Mouse (Mus musculus) stomach, postnatal 0 days (tissue): ENCODE data around the gene Rnf227. TPM values are rescaled to one million over a fixed set of nuclear protein-coding genes. Genes with fewer than 3 reads are reported as not detected.

Source experiments
- ATAC-seq: fragments of 200-750 bp; cut with Nextera tagmentation; 2 replicates; pipeline ENCODE4 v1.8.0; 2017; ENCODE audit not compliant: low FRiP score, low TSS enrichment
- DNase-seq: peaks from one replicate; pipeline ENCODE4 v3.0.0-alpha.2; 2016; ENCODE audit warnings: low spot score
- H3K27ac ChIP-seq: fragments of 300-500 bp; sonication (generic); replicated peaks from 2 replicates; pipeline ENCODE4 v1.5.1; 2014; ENCODE audit warnings: mild to moderate bottlenecking, control low read depth
- H3K27me3 ChIP-seq: fragments of 300-500 bp; sonication (generic); 2 replicates; pipeline ENCODE4 v1.6.1; 2014; ENCODE audit warnings: low read length; ENCODE audit not compliant: control insufficient read depth, insufficient read depth
- H3K36me3 ChIP-seq: fragments of 300-500 bp; sonication (generic); 2 replicates; pipeline ENCODE4 v1.6.1; 2014; ENCODE audit warnings: low read length, mixed read lengths; ENCODE audit not compliant: control insufficient read depth, insufficient read depth
- H3K4me1 ChIP-seq: fragments of 300-500 bp; sonication (generic); replicated peaks from 2 replicates; pipeline ENCODE4 v1.6.1; 2014; ENCODE audit warnings: antibody characterized with exemption; ENCODE audit not compliant: control insufficient read depth, insufficient read depth
- H3K4me2 ChIP-seq: fragments of 300-500 bp; sonication (generic); replicated peaks from 2 replicates; pipeline ENCODE4 v1.6.1; 2014; ENCODE audit warnings: low read depth, mild to moderate bottlenecking, control low read depth, moderate library complexity
- H3K4me3 ChIP-seq: fragments of 300-500 bp; sonication (generic); 2 replicates; pipeline ENCODE4 v1.5.1; 2014; ENCODE audit warnings: low read depth, low read length, control low read depth
- H3K9ac ChIP-seq: fragments of 300-500 bp; sonication (generic); 2 replicates; pipeline ENCODE4 v1.6.1; 2014; ENCODE audit warnings: mild to moderate bottlenecking, low read length, control low read depth, mixed read lengths
- H3K9me3 ChIP-seq: fragments of 300-500 bp; sonication (generic); 2 replicates; pipeline ENCODE4 v1.6.1; 2016; ENCODE audit warnings: low read length; ENCODE audit not compliant: control insufficient read depth
- CTCF ChIP-seq: IDR thresholded peaks from 2 replicates; pipeline ENCODE4 v1.5.1; 2016; ENCODE audit warnings: antibody characterized with exemption, low read depth, mild to moderate bottlenecking, moderate library complexity
- EP300 ChIP-seq: optimal IDR thresholded peaks from 2 replicates; pipeline ENCODE3; 2016; ENCODE audit warnings: antibody characterized with exemption
- WGBS: fragments of 180-500 bp; shearing (Covaris S2); extraction: QIAGEN DNeasy Blood & Tissue Kit; methylation state at CpG from one replicate; pipeline ENCODE4 v1.1.7; 2014; 5-methylcytosine and 5-hydroxymethylcytosine counted together
- polyA plus RNA-seq: library from polyadenylated mRNA; unstranded; fragments of >200 nt; fragmentation: Nextera tagmentation; extraction: Ambion mirVana; gene quantifications from 2 replicates; pipeline ENCODE4 v1.2.1, GENCODE M21; 2015

Rnf227 gene
- polyA plus RNA-seq, 1 experiment from 2014 or later: 49.4 TPM

DNA sequence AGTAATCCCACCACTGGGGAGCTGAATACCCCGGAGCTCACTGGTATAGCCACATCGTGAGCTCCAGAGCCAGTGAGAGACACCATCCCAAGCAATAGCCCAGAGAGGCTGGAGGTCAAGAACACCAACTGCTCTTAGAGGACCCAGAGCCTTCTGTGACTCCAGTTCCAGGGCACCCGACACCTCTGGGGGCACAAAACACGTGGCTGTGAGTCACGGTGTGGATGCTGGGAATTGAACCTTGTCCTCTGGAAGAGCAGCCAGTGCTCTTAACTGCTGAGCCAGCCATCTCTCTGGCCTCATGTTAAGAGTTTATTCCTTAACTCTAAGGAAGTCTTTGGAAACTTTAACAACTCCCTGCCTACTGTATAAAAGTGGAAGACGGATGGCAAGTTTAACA is 44.7 kb downstream of the Rnf227 start:
- DNase-seq (no peak), ATAC-seq (no peak)
- Histone ChIP-seq H3K27ac (no peak overlapping the region), H3K27me3 (no peaks in the 10 kb centered on the region), H3K4me3 (no peak overlapping the region), H3K9me3 (no peaks in the 10 kb centered on the region), H3K36me3 (no peaks in the 10 kb centered on the region), H3K9ac (no peak overlapping the region), H3K4me1 (no peaks in the 10 kb centered on the region), H3K4me2 (no peak overlapping the region)
- TF ChIP-seq CTCF: no peak
- no peak for TF ChIP-seq EP300
- WGBS: 82% methylated on average over 6 of the region's 6 CpGs

DNA sequence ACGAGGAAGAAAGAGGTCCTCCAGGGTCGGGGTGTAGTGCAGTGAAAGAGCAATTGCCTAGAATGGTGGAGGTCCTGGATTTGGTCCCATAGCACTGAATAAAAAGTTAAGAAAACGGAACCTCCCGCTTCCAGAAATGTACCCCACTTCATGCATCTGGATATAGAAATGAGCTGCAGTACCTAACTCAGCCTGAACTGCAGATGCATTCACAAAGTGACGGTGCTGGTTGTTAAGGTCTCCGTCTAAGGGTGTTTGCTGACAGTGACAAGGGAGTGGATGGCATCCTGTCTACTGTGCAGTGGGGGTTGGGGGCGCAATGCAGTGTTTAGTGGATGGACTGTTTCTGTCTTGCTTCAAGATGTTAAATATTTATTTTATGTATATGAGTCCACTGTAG is 46.5 kb downstream of the Rnf227 start:
- Histone ChIP-seq H3K9me3 (no peaks in the 10 kb centered on the region), H3K4me2 (no peak overlapping the region), H3K4me3 (no peak overlapping the region), H3K4me1 (no peaks in the 10 kb centered on the region), H3K36me3 (no peaks in the 10 kb centered on the region), H3K27me3 (no peaks in the 10 kb centered on the region), H3K27ac (no peak overlapping the region), H3K9ac (no peak overlapping the region)
- 71% methylated on average over 7 of the region's 7 CpGs for WGBS
- TF ChIP-seq CTCF (peak; percentile 33; the same call in 1 of the 2 replicates), EP300 (no peak)
- DNase-seq: no peak
- ATAC-seq: no peak

DNA sequence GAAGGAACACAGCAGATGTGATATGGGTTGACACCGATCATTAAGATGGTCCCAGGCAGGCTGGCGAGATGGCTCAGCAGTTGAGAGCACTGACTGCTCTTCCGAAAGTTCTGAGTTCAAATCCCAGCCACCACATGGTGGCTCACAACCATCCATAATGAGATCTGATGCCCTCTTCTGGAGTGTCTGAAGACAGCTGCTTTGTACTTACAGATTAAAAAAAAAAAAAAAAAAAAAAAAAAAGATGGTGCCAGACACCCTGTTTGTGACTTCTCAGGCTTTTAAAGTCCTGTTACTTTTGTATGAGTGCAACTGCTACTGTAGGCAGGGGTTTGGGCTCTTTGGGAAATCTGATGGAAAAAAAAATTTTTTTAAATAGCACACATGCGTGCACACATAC is 48.4 kb downstream of the Rnf227 start:
- ATAC-seq (no peak), DNase-seq (no peak)
- H3K9ac ChIP-seq: no peak overlapping the region
- no peaks in the 10 kb centered on the region for H3K27me3 ChIP-seq
- H3K36me3 ChIP-seq: no peaks in the 10 kb centered on the region
- no peaks in the 10 kb centered on the region for H3K4me1 ChIP-seq
- 95% methylated on average over 4 of the region's 4 CpGs for WGBS
- H3K4me2 ChIP-seq: no peak overlapping the region
- no peaks in the 10 kb centered on the region for H3K9me3 ChIP-seq
- no peak overlapping the region for H3K4me3 ChIP-seq
- TF ChIP-seq CTCF: peak; percentile 14; the same call in 1 of the 2 replicates
- no peak for TF ChIP-seq EP300
- H3K27ac ChIP-seq: no peak overlapping the region

DNA sequence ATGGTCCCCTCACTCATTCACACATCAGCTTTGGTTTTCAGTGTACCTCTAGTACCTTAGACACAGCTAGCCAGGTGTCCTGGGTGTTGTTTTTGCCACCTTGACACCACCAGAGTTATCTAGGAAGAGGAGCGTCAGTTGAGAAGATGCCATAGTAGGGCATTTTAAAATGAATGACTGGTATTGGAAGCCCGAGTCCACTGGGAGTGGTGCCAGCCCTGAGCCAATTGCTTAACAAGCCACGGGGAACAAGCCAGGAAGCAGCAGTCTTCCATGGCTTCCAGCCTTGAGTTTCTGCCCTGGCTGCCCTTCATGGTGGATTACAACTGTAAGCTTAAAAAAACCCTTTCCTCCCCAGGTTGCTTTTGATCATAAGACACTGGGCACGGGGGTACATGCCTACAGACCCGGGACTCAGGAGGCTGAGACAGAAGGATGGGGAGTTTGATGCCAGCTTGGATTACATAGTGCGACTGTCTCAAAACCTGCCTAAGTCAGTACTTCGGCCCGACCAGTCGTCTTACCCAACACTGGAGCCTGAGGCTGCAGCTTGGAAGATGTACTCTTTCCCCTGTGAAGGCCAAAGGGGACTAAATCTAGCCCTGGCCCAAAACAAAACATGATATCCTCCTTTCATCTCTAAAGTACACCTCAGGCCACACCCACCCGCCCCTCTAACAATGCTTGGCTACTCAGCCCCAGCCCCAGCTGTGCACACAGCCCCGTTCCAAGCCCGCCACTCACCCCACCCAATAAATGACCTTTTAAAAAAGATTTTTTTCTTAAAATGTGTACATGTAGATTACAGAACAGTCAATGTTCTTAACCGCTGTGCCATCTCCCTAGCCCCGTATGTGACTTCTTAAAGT is 49.5 kb downstream of the Rnf227 start:
- 45% methylated on average over 14 of the region's 14 CpGs for WGBS

DNA sequence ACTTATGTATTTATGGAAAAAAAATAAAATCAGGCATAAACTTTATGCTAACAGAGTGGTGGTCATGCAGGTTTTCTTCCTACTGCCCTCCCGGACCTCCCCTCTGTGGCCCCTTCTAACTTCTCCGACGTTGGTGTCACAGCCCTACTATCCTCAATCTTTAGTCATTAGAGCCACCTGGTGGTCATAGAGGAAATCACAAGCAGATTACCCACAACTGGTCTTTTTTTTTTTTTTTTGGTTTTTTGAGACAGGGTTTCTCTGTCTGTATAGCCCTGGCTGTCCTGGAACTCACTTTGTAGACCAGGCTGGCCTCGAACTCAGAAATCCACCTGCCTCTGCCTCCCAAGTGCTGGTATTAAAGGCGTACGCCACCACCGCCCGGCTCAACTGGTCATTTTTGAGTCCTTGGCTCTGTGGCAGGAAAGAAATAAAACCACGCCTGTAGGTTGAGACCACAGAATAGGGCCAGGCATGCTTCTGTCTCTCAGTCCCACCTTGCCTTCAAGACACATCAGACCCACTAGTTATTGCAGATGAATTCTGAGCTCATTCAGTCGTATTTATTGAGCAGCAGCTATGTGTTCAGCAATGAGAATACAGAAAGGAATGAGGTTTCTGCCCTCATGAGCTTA is 50.3 kb downstream of the Rnf227 start:
- H3K4me1 ChIP-seq: 0 out of 2 replicates have a peak, but pooled peaks cover 3% of the 10 kb centered on the region
- DNase-seq (peak; percentile 64), ATAC-seq (peak; percentile 19; the same call in 1 of the 2 replicates)
- H3K9ac ChIP-seq: no peak overlapping the region
- no peaks in the 10 kb centered on the region for H3K9me3 ChIP-seq
- no peak overlapping the region for H3K27ac ChIP-seq
- no peak overlapping the region for H3K4me3 ChIP-seq
- H3K27me3 ChIP-seq: no peaks in the 10 kb centered on the region
- H3K36me3 ChIP-seq: no peaks in the 10 kb centered on the region
- WGBS: 51% methylated on average over 10 of the region's 10 CpGs
- TF ChIP-seq CTCF (peak; percentile 84), EP300 (no peak)
- H3K4me2 ChIP-seq: no peak overlapping the region; the same call in 1 of the 2 replicates

More for the DNA sequence above, 49.5 kb downstream of the Rnf227 start:
- DNase-seq: peak; percentile 33
- Histone ChIP-seq H3K4me2 (no peak overlapping the region; the same call in 1 of the 2 replicates), H3K27me3 (no peaks in the 10 kb centered on the region), H3K36me3 (no peaks in the 10 kb centered on the region), H3K4me3 (no peak overlapping the region), H3K27ac (no peak overlapping the region), H3K9me3 (no peaks in the 10 kb centered on the region), H3K9ac (no peak overlapping the region), H3K4me1 (0 out of 2 replicates have a peak, but pooled peaks cover 3% of the 10 kb centered on the region)
- peak; percentile 19 for ATAC-seq
- TF ChIP-seq EP300 (no peak), CTCF (no peak)

Other genes starting within 250 kb of the Rnf227 start
- 7.7 and 13.1 TPM in 2 replicates for gene Per1, start 245.2 kb upstream of the Rnf227 start, polyA plus RNA-seq
- 0.29 and 0.41 TPM in 2 replicates for gene Hes7, start 220.1 kb upstream of the Rnf227 start, polyA plus RNA-seq
- 0.24 and 0.41 TPM in 2 replicates for gene 9130213A22Rik, start 217.9 kb upstream of the Rnf227 start, polyA plus RNA-seq
- 20.2 and 22.5 TPM in 2 replicates for gene Aloxe3, start 214.6 kb upstream of the Rnf227 start, polyA plus RNA-seq
- gene Alox12b, start 183.5 kb upstream of the Rnf227 start, polyA plus RNA-seq: 80.5 and 91.8 TPM in 2 replicates
- 1.2 and 1.3 TPM in 2 replicates for gene Alox8, start 142.6 kb upstream of the Rnf227 start, polyA plus RNA-seq
- 0.04 and 0.05 TPM in 2 replicates for gene Gucy2e, start 103.4 kb upstream of the Rnf227 start, polyA plus RNA-seq
- gene Cntrob, start 16.7 kb upstream of the Rnf227 start, polyA plus RNA-seq: 4.9 and 5.5 TPM in 2 replicates
- gene Trappc1, start 16.5 kb upstream of the Rnf227 start, polyA plus RNA-seq: 119 and 123 TPM in 2 replicates
- 0.87 and 1.1 TPM in 2 replicates for gene Kcnab3, start 14.2 kb upstream of the Rnf227 start, polyA plus RNA-seq
- 18.4 and 18.9 TPM in 2 replicates for gene Chd3, start 28.9 kb downstream of the Rnf227 start, polyA plus RNA-seq
- gene Naa38, start 55.0 kb downstream of the Rnf227 start, polyA plus RNA-seq: 153 and 170 TPM in 2 replicates
- 9.1 and 9.5 TPM in 2 replicates for gene Cyb5d1, start 55.2 kb downstream of the Rnf227 start, polyA plus RNA-seq
- 14.9 and 17.8 TPM in 2 replicates for gene Tmem88, start 57.8 kb downstream of the Rnf227 start, polyA plus RNA-seq
- gene Kdm6b, start 73.2 kb downstream of the Rnf227 start, polyA plus RNA-seq: 12.9 and 13.1 TPM in 2 replicates
- gene Dnah2, start 208.6 kb downstream of the Rnf227 start, polyA plus RNA-seq: 0.38 and 0.39 TPM in 2 replicates
- 3.9 and 4.4 TPM in 2 replicates for gene Efnb3, start 219.7 kb downstream of the Rnf227 start, polyA plus RNA-seq
- 8.7 and 9.0 TPM in 2 replicates for gene Wrap53, start 239.8 kb downstream of the Rnf227 start, polyA plus RNA-seq
- 45.0 and 51.4 TPM in 2 replicates for gene Trp53, start 239.9 kb downstream of the Rnf227 start, polyA plus RNA-seq